Mouse (Mus musculus) bone marrow, adult 2 months (tissue): ENCODE measurements around the gene Olfml2a.

Experiments
- CTCF ChIP-seq: fragments of 200-500 bp; IDR thresholded peaks from 2 replicates; pipeline ENCODE4 v1.5.1; 2011; ENCODE audit warnings: low read length, control low read depth; ENCODE audit not compliant: control insufficient read depth, insufficient read depth
- POLR2A ChIP-seq: fragments of 200-500 bp; IDR thresholded peaks from 2 replicates; pipeline ENCODE4 v1.6.1; 2011; ENCODE audit warnings: low read depth, mild to moderate bottlenecking, control low read depth, low read length, borderline replicate concordance; ENCODE audit not compliant: control insufficient read depth

DNA sequence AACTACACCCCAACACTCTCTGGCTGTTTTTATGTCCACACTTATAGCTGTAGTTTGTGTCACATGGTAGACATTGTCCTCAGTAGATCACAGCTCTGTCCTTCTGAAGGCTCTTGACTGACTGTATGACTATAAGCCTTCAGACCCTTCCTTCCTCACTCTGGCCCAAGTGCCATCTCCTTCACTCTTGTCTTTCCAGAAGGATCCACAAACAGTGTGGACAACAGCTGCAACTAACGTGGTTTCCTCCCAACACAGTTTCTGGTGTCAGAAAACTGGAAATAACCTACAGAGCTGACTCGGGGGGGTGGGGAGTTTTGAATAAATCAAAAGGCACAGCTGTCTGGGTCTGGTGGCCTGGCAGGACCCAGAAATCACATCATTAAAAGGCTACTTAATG, 24.3 kb downstream of the Olfml2a start:
- TF ChIP-seq CTCF (no peak), POLR2A (no peak)
